Mouse (Mus musculus) gastrocnemius, adult 2 months (tissue): ENCODE results near the gene Rps18. TPM values are rescaled to one million over a fixed set of nuclear protein-coding genes. Genes with fewer than 3 reads are reported as not detected.
"Not testable (repeated sequence)": the region's sequence is repeated elsewhere in the genome, so short reads cannot be mapped to it uniquely, and the experiment has no call there.

Source experiments
- DNase-seq: peaks from one replicate; pipeline ENCODE4 v3.0.0; 2022
- H3K27ac ChIP-seq: fragments of 200-600 bp; 2 replicates; pipeline ENCODE4 v1.8.1; 2022; ENCODE audit warnings: mild to moderate bottlenecking
- H3K4me3 ChIP-seq: fragments of 200-600 bp; 2 replicates; pipeline ENCODE4 v1.8.1; 2022; ENCODE audit warnings: mild to moderate bottlenecking, moderate library complexity
- CTCF ChIP-seq: fragments of 200-600 bp; IDR thresholded peaks from 2 replicates; pipeline ENCODE4 v1.8.1; 2022; ENCODE audit warnings: antibody characterized with exemption, mild to moderate bottlenecking, moderate library complexity
- intact Hi-C: fragments of 180-260 bp; cut with DNase I; formaldehyde crosslinking; loops from one replicate; pipeline ENCODE4 v1.15.1; 2025
- total RNA-seq, 2 experiments: library from RNA; stranded (reverse); gene quantifications; 2 replicates each; pipeline ENCODE4 v1.2.3; 2021

Gene Rps18
- total RNA-seq, 2 experiments from 2014 or later: 364 to 443 TPM

- intact Hi-C loops: no loop called here
- no peak for TF ChIP-seq CTCF
- Histone ChIP-seq H3K27ac (no peak overlapping the region), H3K4me3 (no peak overlapping the region)
- no peak for DNase-seq
These were observed 41.9 kb downstream of the Rps18 start for GRCm38 (mm10) chr17:33913905-33914304.

- no peak for TF ChIP-seq CTCF
- Histone ChIP-seq H3K4me3 (no peak overlapping the region), H3K27ac (no peak overlapping the region)
- intact Hi-C loops: no loop called here
- no peak for DNase-seq
These were observed 42.5 kb downstream of the Rps18 start for GRCm38 (mm10) chr17:33913264-33913663.

GRCm38 (mm10) chr17:33911813-33912414, 43.9 kb downstream of the Rps18 start:
- no peak for DNase-seq
- Histone ChIP-seq H3K27ac (no peak overlapping the region), H3K4me3 (no peak overlapping the region)
- intact Hi-C loops: no loop called here
- no peak for TF ChIP-seq CTCF

GRCm38 (mm10) chr17:33911052-33911812, 44.6 kb downstream of the Rps18 start:
- Histone ChIP-seq H3K4me3 (no peak overlapping the region), H3K27ac (no peak overlapping the region)
- TF ChIP-seq CTCF: no peak
- intact Hi-C loops: no loop called here
- DNase-seq: no peak

- TF ChIP-seq CTCF: no peak
These were observed 45.3 kb downstream of the Rps18 start for GRCm38 (mm10) chr17:33910346-33911051.

GRCm38 (mm10) chr17:33909869-33910250, 45.9 kb downstream of the Rps18 start:
- no peak for TF ChIP-seq CTCF
- no peak for DNase-seq
- H3K27ac ChIP-seq: peak overlapping the region; percentile 97
- H3K4me3 ChIP-seq: peak overlapping the region; percentile 92
- intact Hi-C loops: no loop called here

More at GRCm38 (mm10) chr17:33910346-33911051, 45.3 kb downstream of the Rps18 start:
- intact Hi-C loops: no loop called here
- Histone ChIP-seq H3K4me3 (peak overlapping the region; percentile 92), H3K27ac (peak overlapping the region; percentile 97)
- DNase-seq: no peak

GRCm38 (mm10) chr17:33909077-33909868, 46.5 kb downstream of the Rps18 start, which contains the start of gene Daxx:
Gene Daxx (plus strand): TSS chr17:33909414.
- H3K27ac ChIP-seq: peak within 1 kb of the TSS; percentile 97
- peak; percentile 100 for DNase-seq
- H3K4me3 ChIP-seq: peak within 1 kb of the TSS; percentile 92
- intact Hi-C loops: no loop called here
- no peak for TF ChIP-seq CTCF

- no peak for TF ChIP-seq CTCF
- peak; percentile 60 for DNase-seq
- intact Hi-C loops: no loop called here
- Histone ChIP-seq H3K27ac (peak overlapping the region; percentile 97), H3K4me3 (peak overlapping the region; percentile 92)
These were observed 47.3 kb downstream of the Rps18 start for GRCm38 (mm10) chr17:33908331-33909076.

- H3K4me3 ChIP-seq, H3K27ac ChIP-seq, DNase-seq, intact Hi-C loops: not testable (repeated sequence)
These were observed 51.0 kb downstream of the Rps18 start, which contains the start of gene Platr17 for GRCm38 (mm10) chr17:33904835-33905234. Gene Platr17 (plus strand): TSS chr17:33905135.

- intact Hi-C loops, H3K4me3 ChIP-seq, H3K27ac ChIP-seq, DNase-seq: not testable (repeated sequence)
These were observed 51.7 kb downstream of the Rps18 start for GRCm38 (mm10) chr17:33903911-33904651.

- no peak for DNase-seq
- Histone ChIP-seq H3K27ac (no peak overlapping the region), H3K4me3 (no peak overlapping the region)
- intact Hi-C loops: no loop called here
- TF ChIP-seq CTCF: no peak
These were observed 53.3 kb downstream of the Rps18 start for GRCm38 (mm10) chr17:33902491-33902890.
